Mouse (Mus musculus): ENCODE results near the gene Mucl3.

DNA sequence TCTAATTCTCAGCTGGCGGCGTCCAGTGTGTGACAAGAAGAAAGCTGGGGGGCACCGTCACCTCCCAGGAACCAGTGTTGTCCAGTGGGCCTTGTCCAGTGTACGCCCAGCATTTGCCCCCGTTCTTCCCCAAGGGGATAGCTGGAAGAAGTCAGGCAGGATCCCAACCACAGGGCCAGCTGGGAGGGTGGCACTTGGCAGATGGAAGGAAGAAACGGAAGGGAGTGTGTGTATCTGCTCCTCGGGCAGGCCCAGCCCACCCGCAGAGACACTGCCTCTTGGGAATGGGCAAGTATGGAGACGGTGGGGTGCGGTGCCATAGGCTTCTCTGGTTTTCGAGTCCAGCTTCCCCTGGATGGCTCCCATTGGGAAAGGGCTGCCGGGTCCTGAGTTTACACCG is 38.5 kb upstream of the Mucl3 start:
- TF ChIP-seq CTCF (conservative IDR thresholded peaks at IDR 0.05; ENCODE audit: low read length) (no peak), POU5F1 (IDR thresholded peaks at IDR 0.05; ENCODE audit: borderline replicate concordance, low read length) (no peak)

All from E14TG2a.4 (cell line).